Mouse (Mus musculus) adrenal gland, postnatal 10 days (tissue): Measurements from ENCODE around the gene Dnajc22. TPM values are rescaled to one million over a fixed set of nuclear protein-coding genes. Genes with fewer than 3 reads are reported as not detected.

Source experiments
- DNase-seq: peaks from one replicate; pipeline ENCODE4 v3.0.0; 2021; ENCODE audit warnings: mixed read lengths
- total RNA-seq, 2 experiments: library from RNA; stranded (reverse); gene quantifications; 2 replicates each; pipeline ENCODE4 v1.2.3; 2021

Gene Dnajc22
- total RNA-seq, 2 experiments from 2014 or later, result 15.0 to 21.8 TPM

GRCm38 (mm10) chr15:99087253-99088075 is 5.5 kb upstream of the Dnajc22 start, which contains the start of gene C1ql4:
Gene C1ql4 (minus strand): TSS chr15:99087817.
- peak; percentile 67 for DNase-seq

GRCm38 (mm10) chr15:99088292-99088691 is 4.7 kb upstream of the Dnajc22 start:
- DNase-seq, result peak; percentile 94

- DNase-seq, result peak; percentile 37
Observed at GRCm38 (mm10) chr15:99089069-99089468, 3.9 kb upstream of the Dnajc22 start.

GRCm38 (mm10) chr15:99093291-99094258 is 605 bp downstream of the Dnajc22 start:
- DNase-seq, result peak; percentile 29

- no peak for DNase-seq
Observed at GRCm38 (mm10) chr15:99094631-99095270, 1.8 kb downstream of the Dnajc22 start.

GRCm38 (mm10) chr15:99095356-99095755 is 2.4 kb downstream of the Dnajc22 start:
- DNase-seq, result no peak

GRCm38 (mm10) chr15:99096061-99096793 is 3.3 kb downstream of the Dnajc22 start:
- peak; percentile 14 for DNase-seq

GRCm38 (mm10) chr15:99096831-99097500 is 4.0 kb downstream of the Dnajc22 start:
- DNase-seq, result peak; percentile 57

GRCm38 (mm10) chr15:99097840-99098492 is 5.0 kb downstream of the Dnajc22 start:
- DNase-seq, result peak; percentile 51

GRCm38 (mm10) chr15:99098493-99098861 is 5.5 kb downstream of the Dnajc22 start:
- no peak for DNase-seq

- DNase-seq, result peak; percentile 79
Observed at GRCm38 (mm10) chr15:99099139-99099556, 6.2 kb downstream of the Dnajc22 start.

GRCm38 (mm10) chr15:99099984-99100383 is 7.0 kb downstream of the Dnajc22 start:
- no peak for DNase-seq

GRCm38 (mm10) chr15:99105238-99105637 is 12.3 kb downstream of the Dnajc22 start:
- peak; percentile 13 for DNase-seq

GRCm38 (mm10) chr15:99107866-99108265 is 14.9 kb downstream of the Dnajc22 start:
- peak; percentile 0 for DNase-seq

- peak; percentile 45 for DNase-seq
Observed at GRCm38 (mm10) chr15:99111139-99111538, 18.2 kb downstream of the Dnajc22 start.

- DNase-seq, result peak; percentile 0
Observed at GRCm38 (mm10) chr15:99111809-99112208, 18.8 kb downstream of the Dnajc22 start.

- no peak for DNase-seq
Observed at GRCm38 (mm10) chr15:99112843-99113395, 19.9 kb downstream of the Dnajc22 start.

GRCm38 (mm10) chr15:99113396-99113975 is 20.5 kb downstream of the Dnajc22 start:
- peak; percentile 46 for DNase-seq

- no peak for DNase-seq
Observed at GRCm38 (mm10) chr15:99114312-99115064, 21.5 kb downstream of the Dnajc22 start.
